Mouse (Mus musculus) midbrain, embryonic 15.5 days (tissue): ENCODE data around the gene Mrap. TPM values are rescaled to one million over a fixed set of nuclear protein-coding genes. Genes with fewer than 3 reads are reported as not detected.

Experiments used
- ATAC-seq: fragments of 200-750 bp; cut with Nextera tagmentation; replicated peaks from 2 replicates; pipeline ENCODE4 v1.8.0; 2017; ENCODE audit warnings: moderate TSS enrichment
- H3K27ac ChIP-seq: fragments of 300-500 bp; sonication (generic); 2 replicates; pipeline ENCODE4 v1.5.1; 2015; ENCODE audit warnings: mild to moderate bottlenecking, inconsistent platforms
- H3K27me3 ChIP-seq: fragments of 300-500 bp; sonication (generic); replicated peaks from 2 replicates; pipeline ENCODE4 v1.6.1; 2015; ENCODE audit warnings: inconsistent platforms
- H3K36me3 ChIP-seq: fragments of 300-500 bp; sonication (generic); replicated peaks from 2 replicates; pipeline ENCODE4 v1.6.1; 2015; ENCODE audit warnings: inconsistent platforms
- H3K4me1 ChIP-seq: fragments of 300-500 bp; sonication (generic); 2 replicates; pipeline ENCODE4 v1.6.1; 2015; ENCODE audit warnings: inconsistent platforms
- H3K4me2 ChIP-seq: fragments of 300-500 bp; sonication (generic); 2 replicates; pipeline ENCODE4 v1.6.1; 2015; ENCODE audit warnings: inconsistent platforms, mild to moderate bottlenecking, moderate library complexity
- H3K4me3 ChIP-seq: fragments of 300-500 bp; sonication (generic); 2 replicates; pipeline ENCODE4 v1.5.1; 2015; ENCODE audit warnings: mild to moderate bottlenecking, inconsistent platforms
- H3K9ac ChIP-seq: fragments of 300-500 bp; sonication (generic); 2 replicates; pipeline ENCODE4 v1.6.1; 2015; ENCODE audit warnings: mild to moderate bottlenecking, inconsistent platforms
- H3K9me3 ChIP-seq: fragments of 300-500 bp; sonication (generic); 2 replicates; pipeline ENCODE4 v1.6.1; 2016; ENCODE audit warnings: inconsistent platforms
- WGBS: fragments of 180-500 bp; shearing (Covaris S2); methylation state at CpG from one replicate; pipeline ENCODE4 v1.1.7; 2015; ENCODE audit warnings: mixed read lengths; 5-methylcytosine and 5-hydroxymethylcytosine counted together
- polyA plus RNA-seq: library from polyadenylated mRNA; unstranded; fragments of >200 nt; fragmentation: Nextera tagmentation; extraction: Ambion mirVana; gene quantifications from 2 replicates; pipeline ENCODE4 v1.2.1, GENCODE M21; 2015

Mrap gene
- polyA plus RNA-seq, 1 experiment from 2014 or later: 0.17 TPM

DNA sequence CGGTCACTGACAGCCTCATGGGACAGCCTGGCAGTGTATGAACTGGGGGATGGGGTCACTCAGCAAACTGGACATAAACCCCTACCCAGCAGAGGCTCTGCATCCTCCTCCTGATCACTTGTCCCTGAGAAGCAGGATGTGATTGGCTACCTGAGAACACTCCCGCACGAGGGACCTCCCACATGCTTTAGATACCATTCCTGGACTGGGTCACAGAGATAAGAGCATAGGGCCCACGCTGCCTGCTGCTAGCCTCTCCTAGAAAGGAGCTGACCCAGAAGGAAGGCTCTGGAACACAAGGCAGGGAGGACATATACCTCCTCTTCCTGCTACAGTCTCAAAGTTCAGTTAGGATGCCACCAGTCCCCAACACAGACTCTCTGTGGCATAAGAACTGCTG is 22.5 kb downstream of the Mrap start:
- WGBS: 88% methylated on average over 4 of the region's 4 CpGs
- H3K4me2 ChIP-seq: no peak overlapping the region
- no peak overlapping the region for H3K27ac ChIP-seq
- no peaks in the 10 kb centered on the region for H3K27me3 ChIP-seq
- no peak overlapping the region for H3K9ac ChIP-seq
- no peaks in the 10 kb centered on the region for H3K4me1 ChIP-seq
- no peak overlapping the region for H3K4me3 ChIP-seq
- ATAC-seq: no peak
- peaks cover 17% of the 10 kb centered on the region; the same call in 1 of the 2 replicates for H3K36me3 ChIP-seq
- no peaks in the 10 kb centered on the region for H3K9me3 ChIP-seq

DNA sequence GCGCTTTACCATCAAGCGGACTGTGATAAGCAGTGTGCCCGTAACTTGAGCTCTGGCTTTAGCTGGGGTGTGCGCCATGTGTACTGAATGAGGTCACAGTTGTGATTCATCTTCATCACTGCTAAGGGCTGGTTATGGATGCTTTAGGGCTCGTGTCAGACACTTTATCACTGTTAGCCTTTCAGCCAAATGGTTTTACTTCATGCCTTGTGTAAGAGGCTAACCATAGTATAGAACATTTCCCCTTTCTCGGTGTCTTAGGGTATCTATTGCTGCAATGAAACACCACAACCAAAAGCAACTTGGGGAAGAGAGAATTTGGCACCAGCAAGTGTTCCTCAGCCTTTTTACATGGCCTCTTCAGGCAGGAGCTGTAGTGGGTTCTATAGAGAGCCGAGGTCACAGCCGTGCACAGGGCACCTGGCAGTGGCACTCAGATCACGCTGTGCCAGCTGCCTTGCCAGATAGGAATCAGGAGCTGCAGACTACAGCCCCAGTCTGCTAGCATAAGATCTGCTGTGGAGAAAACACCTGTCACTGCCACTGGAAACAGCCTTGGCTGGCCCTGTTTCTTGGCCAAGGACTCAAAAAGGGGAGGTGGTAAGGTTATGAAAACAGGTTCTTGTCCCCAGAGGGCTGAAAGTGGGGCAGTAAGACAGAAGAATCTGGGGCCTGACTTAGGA is 27.3 kb downstream of the Mrap start:
- Histone ChIP-seq H3K9ac (no peak overlapping the region), H3K36me3 (peaks cover 42% of the 10 kb centered on the region), H3K9me3 (no peaks in the 10 kb centered on the region), H3K27me3 (no peaks in the 10 kb centered on the region), H3K4me3 (no peak overlapping the region), H3K4me1 (no peaks in the 10 kb centered on the region), H3K4me2 (no peak overlapping the region), H3K27ac (no peak overlapping the region)
- ATAC-seq: no peak
- 90% methylated on average over 9 of the region's 9 CpGs for WGBS

DNA sequence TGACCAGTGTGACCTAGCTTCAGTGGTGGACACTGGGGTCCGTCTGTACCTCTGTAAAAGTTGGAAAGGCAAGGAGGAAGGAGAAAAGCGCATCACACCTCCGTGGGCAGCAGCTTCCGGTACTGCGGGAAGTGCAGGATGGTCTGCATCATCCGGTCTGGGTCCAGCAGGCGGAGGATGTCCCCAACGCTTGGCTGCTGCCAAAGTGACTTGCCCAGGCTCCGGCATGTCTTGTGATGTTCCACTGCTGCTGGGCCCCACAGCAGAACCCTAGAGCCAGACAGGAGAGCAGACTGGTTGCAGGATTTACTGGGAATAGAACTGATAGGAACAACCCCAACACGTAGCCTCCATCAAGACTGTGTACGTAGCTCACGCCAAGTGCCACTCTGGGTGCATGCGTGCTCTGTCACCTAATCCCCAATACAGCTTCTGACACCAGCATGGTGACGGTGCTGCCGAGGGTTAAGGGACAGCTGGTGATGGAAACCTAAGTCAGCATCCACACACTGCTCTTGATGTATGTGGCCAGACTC is 29.0 kb downstream of the Mrap start:
- no peak overlapping the region for H3K9ac ChIP-seq
- H3K4me2 ChIP-seq: no peak overlapping the region
- no peak overlapping the region for H3K4me3 ChIP-seq
- H3K9me3 ChIP-seq: no peaks in the 10 kb centered on the region
- no peaks in the 10 kb centered on the region for H3K4me1 ChIP-seq
- no peak for ATAC-seq
- no peak overlapping the region for H3K27ac ChIP-seq
- peaks cover 52% of the 10 kb centered on the region for H3K36me3 ChIP-seq
- 96% methylated on average over 15 of the region's 15 CpGs for WGBS
- H3K27me3 ChIP-seq: no peaks in the 10 kb centered on the region

DNA sequence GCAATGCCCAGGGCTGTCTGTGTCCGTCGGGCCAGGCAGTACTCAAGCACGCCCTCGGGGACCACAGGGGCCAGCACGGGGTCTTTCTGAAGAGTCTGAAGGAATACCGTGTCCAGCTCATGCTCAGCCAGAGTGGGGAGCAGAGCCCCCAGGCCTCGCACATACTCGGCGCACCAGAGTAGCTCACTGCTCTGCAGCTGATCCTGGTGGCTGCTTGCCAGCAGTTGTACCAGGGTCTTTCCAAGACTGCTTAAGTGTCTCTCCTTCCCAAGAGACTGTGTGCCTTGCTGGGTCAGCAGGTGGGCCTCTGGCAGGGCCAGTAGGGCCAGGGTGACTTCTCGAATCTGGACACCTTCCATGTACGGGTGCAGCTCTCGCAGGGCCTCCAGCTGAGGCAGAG is 36.2 kb downstream of the Mrap start:
- H3K27me3 ChIP-seq: no peaks in the 10 kb centered on the region
- H3K4me1 ChIP-seq: no peaks in the 10 kb centered on the region
- H3K27ac ChIP-seq: no peak overlapping the region
- no peaks in the 10 kb centered on the region for H3K9me3 ChIP-seq
- H3K9ac ChIP-seq: no peak overlapping the region
- no peak overlapping the region for H3K4me3 ChIP-seq
- 92% methylated on average over 12 of the region's 12 CpGs for WGBS
- ATAC-seq: no peak
- H3K4me2 ChIP-seq: no peak overlapping the region
- H3K36me3 ChIP-seq: peaks cover 47% of the 10 kb centered on the region

DNA sequence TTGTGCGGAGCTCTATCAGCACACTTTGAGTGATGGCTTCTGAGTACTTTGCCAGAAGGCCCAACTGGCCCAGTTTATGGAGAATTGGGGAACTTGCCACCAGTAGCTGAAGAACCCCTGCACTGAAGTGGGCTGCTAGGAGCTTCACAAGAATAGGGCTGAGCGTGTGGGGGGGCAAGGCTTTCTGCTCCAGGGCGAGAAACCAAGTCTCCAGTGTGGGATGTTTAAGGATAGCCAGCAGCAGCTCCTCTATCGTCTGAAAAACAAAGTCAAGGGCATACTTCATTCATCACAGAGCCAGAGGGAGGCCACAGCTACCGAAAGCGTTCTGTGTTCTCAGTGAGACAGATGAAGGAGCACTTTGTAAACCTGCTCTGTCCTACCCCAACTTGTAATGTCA is 36.6 kb downstream of the Mrap start:
- no peak for ATAC-seq
- Histone ChIP-seq H3K4me3 (no peak overlapping the region), H3K36me3 (peaks cover 47% of the 10 kb centered on the region)

DNA sequence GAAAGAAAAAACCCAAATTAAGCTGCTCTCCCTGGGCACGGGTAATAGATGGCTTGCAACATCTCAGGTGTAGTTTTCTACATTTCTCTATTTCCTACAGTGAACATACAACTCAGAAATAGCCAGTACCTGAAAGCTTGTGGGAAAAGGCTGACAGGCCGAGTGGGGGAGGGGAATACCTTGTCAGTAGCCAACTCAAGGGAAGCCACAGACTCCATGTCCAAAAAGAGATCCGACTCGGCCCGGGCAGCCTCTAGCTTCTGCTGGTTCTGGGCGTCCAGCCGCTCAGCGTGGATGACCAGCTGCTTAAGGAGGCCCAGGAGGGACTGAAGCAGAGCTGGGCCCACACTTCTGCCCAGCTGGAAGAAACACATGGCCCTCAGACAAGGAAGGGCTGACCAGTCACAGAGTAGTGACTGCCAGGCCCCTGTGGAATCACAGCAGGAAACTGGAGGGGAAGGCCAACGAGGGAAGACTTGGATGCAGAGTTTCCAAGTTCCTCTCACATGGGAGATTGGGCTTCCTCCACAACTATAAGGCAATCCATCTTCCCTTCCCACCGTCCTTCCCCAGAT is 38.0 kb downstream of the Mrap start:
- H3K9me3 ChIP-seq: no peaks in the 10 kb centered on the region
- H3K4me1 ChIP-seq: no peaks in the 10 kb centered on the region
- no peak overlapping the region for H3K4me3 ChIP-seq
- H3K27me3 ChIP-seq: no peaks in the 10 kb centered on the region
- no peak overlapping the region for H3K27ac ChIP-seq
- H3K36me3 ChIP-seq: peaks cover 42% of the 10 kb centered on the region
- no peak overlapping the region for H3K9ac ChIP-seq
- no peak overlapping the region for H3K4me2 ChIP-seq
- WGBS: 90% methylated on average over 10 of the region's 10 CpGs
- no peak for ATAC-seq

More for the DNA sequence above, 36.6 kb downstream of the Mrap start:
- Histone ChIP-seq H3K9ac (no peak overlapping the region), H3K27ac (no peak overlapping the region), H3K9me3 (no peaks in the 10 kb centered on the region), H3K27me3 (no peaks in the 10 kb centered on the region), H3K4me2 (no peak overlapping the region), H3K4me1 (no peaks in the 10 kb centered on the region)
- WGBS: 93% methylated on average over 6 of the region's 6 CpGs

DNA sequence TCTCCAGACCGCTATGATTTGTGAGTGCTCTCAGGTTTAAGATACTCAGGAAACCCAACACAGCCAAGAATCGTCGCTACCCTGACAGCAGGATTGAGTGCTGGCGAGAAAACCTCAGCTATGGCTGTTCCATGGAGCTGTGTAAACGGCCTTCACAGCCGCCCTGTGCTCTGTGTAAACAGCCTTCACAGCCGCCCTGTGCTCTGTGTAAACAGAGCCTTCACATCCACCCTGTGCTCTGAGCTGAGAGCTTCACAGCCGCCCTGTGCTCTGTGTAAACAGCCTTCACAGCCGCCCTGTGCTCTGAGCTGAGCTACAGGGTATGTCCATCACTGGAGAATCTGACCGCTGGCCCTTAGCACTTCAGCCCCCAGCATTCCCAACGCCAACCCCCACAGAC is 41.8 kb downstream of the Mrap start:
- Histone ChIP-seq H3K9me3 (no peaks in the 10 kb centered on the region), H3K36me3 (peaks cover 44% of the 10 kb centered on the region), H3K27ac (no peak overlapping the region), H3K4me2 (no peak overlapping the region), H3K4me3 (no peak overlapping the region), H3K9ac (no peak overlapping the region), H3K27me3 (no peaks in the 10 kb centered on the region), H3K4me1 (no peaks in the 10 kb centered on the region)
- 83% methylated on average over 11 of the region's 11 CpGs for WGBS
- ATAC-seq: peak; percentile 71

DNA sequence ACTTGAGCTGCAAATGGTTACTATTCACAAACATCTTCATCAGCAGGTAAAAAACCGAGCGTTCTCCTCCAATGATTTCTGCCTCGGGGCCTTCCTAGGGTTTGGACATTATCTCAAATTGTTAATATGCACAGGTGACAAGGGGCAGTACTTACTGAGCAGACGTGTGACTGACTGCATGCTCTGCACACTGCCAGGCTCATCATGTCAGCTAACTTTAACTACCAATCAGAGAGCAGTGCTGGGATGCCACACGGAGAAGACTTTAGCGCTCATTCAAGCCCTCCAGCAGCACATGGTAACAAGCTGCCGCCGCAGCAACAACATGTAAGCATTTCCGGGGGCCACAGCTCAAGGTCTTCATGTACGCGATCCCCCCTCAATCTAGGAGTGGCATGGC is 45.3 kb downstream of the Mrap start:
- WGBS: 93% methylated on average over 11 of the region's 11 CpGs
- Histone ChIP-seq H3K4me2 (no peak overlapping the region), H3K36me3 (peaks cover 62% of the 10 kb centered on the region; the same call in 1 of the 2 replicates), H3K4me3 (no peak overlapping the region), H3K27ac (no peak overlapping the region), H3K4me1 (no peaks in the 10 kb centered on the region), H3K9me3 (no peaks in the 10 kb centered on the region), H3K9ac (no peak overlapping the region), H3K27me3 (no peaks in the 10 kb centered on the region)
- ATAC-seq: no peak

DNA sequence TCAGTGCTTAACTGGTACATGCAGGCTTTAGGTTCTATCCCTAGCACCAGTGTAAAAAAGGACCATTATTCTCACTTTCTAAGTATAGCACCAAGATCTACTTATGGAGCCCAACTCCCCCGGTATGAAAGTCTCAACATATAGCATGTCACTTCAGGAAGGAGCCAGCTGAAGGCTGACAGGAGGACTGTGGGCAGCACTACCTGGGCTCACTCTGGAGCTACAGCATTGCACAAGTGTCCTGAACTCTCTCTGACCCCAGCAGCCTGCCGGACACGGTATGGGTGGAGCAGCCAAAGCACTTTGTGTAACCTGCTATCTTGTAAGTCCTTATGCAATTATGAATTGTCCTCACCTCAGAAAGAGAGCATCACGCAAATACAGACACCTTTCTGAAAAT is 47.2 kb downstream of the Mrap start:
- WGBS: 95% methylated on average over 4 of the region's 4 CpGs
- H3K4me2 ChIP-seq: no peak overlapping the region
- no peaks in the 10 kb centered on the region for H3K4me1 ChIP-seq
- peaks cover 69% of the 10 kb centered on the region for H3K36me3 ChIP-seq
- no peak overlapping the region for H3K4me3 ChIP-seq
- ATAC-seq: no peak
- H3K27ac ChIP-seq: no peak overlapping the region
- no peaks in the 10 kb centered on the region for H3K27me3 ChIP-seq
- H3K9ac ChIP-seq: no peak overlapping the region
- H3K9me3 ChIP-seq: no peaks in the 10 kb centered on the region

DNA sequence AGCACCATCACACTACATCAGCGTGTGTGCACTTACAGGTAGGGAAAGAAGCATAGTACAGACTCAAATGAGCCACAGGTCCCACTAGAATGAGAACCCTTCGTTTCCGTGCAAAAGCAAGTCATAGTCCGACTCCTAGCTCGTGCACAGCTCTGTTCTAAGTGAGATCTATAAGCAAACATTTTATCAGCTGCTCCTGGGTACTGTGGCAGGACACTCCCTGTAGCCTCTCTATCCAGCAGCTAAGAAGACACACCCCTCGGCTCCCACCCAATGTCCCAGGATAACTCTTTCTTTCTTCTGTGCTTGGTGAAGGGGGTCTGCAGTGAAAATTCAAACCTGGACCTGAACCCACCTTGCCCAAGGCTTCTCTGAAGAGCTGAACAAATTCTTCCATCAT is 50.6 kb downstream of the Mrap start:
- ATAC-seq: no peak
- Histone ChIP-seq H3K27ac (no peak overlapping the region), H3K4me3 (no peak overlapping the region), H3K4me1 (no peaks in the 10 kb centered on the region), H3K9me3 (no peaks in the 10 kb centered on the region), H3K4me2 (no peak overlapping the region), H3K9ac (no peak overlapping the region), H3K27me3 (no peaks in the 10 kb centered on the region), H3K36me3 (peaks cover 71% of the 10 kb centered on the region)
- 97% methylated on average over 6 of the region's 6 CpGs for WGBS

DNA sequence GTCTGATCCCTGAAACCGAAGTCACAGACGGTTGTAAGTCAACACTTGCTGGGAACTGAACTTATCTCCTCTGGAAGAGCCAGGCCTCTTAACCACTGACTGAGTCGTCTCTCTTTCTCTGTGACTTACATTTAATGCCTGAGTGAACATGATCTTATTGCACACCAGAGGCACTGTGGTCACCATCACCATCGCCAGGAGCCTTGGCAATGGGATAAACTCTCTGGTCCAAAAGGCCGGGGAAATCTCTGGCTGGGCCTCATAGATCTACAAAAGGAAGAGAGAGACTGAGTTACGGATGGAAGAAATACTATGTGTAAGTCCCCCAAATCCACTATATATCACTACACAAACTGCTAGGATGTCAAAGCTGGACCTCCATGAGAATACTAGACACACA is 52.9 kb downstream of the Mrap start:
- Histone ChIP-seq H3K4me3 (no peak overlapping the region), H3K27ac (no peak overlapping the region), H3K27me3 (no peaks in the 10 kb centered on the region), H3K4me1 (no peaks in the 10 kb centered on the region), H3K9me3 (no peaks in the 10 kb centered on the region), H3K9ac (no peak overlapping the region), H3K36me3 (peaks cover 71% of the 10 kb centered on the region), H3K4me2 (no peak overlapping the region)
- ATAC-seq: no peak
- 92% methylated on average over 6 of the region's 6 CpGs for WGBS

DNA sequence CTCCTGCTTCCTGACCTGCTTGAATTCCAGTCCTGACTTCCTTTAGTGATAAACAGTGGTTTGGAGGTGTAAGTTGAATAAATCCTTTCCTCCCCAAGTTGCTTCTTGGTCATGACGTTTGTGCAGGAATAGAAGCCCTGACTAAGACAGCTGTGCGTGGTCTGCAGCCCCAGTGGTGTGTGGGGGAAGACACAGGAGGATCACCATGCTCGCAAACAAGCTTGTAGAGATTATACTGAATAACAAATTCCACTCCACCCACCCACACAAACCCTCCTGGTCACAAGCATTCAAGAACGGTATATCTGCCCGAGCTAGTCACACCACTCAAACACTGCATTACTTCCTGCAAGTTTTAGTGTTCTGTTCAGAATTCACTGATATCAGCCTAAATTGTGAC is 54.1 kb downstream of the Mrap start:
- Histone ChIP-seq H3K4me3 (no peak overlapping the region), H3K4me2 (no peak overlapping the region), H3K27me3 (no peaks in the 10 kb centered on the region), H3K9ac (no peak overlapping the region), H3K4me1 (no peaks in the 10 kb centered on the region), H3K27ac (no peak overlapping the region), H3K36me3 (peaks cover 71% of the 10 kb centered on the region), H3K9me3 (no peaks in the 10 kb centered on the region)
- no peak for ATAC-seq
- WGBS: 95% methylated on average over 5 of the region's 5 CpGs

DNA sequence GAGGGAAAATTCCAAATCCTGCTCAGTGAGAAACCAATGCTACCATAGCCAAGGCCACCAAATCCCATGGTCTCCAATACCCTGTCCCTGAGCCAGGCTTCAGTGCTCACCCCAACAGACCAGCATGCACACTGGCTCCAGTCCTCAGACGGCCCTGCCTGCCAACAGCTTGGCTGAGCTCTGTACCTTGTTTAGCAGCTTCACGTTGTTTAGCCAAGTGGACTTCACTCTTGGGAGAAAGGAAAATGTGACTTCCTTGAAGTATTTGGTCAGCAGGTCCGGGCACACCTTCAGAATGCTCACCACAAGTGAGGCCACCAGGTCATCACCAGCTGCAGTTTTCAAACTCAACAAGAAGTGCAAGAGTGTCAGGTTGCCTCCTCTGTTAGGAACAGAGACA is 54.5 kb downstream of the Mrap start:
- Histone ChIP-seq H3K27me3 (no peaks in the 10 kb centered on the region), H3K9me3 (no peaks in the 10 kb centered on the region), H3K4me3 (no peak overlapping the region), H3K9ac (no peak overlapping the region), H3K27ac (no peak overlapping the region), H3K4me2 (no peak overlapping the region), H3K4me1 (no peaks in the 10 kb centered on the region), H3K36me3 (peaks cover 71% of the 10 kb centered on the region)
- 90% methylated on average over 3 of the region's 3 CpGs for WGBS
- no peak for ATAC-seq
